Mouse (Mus musculus): ENCODE data around the gene Cry2. TPM values are rescaled to one million over a fixed set of nuclear protein-coding genes. Genes with fewer than 3 reads are reported as not detected.

Cry2 gene
- total RNA-seq, 2 experiments from 2014 or later: 105 to 108 TPM

DNA sequence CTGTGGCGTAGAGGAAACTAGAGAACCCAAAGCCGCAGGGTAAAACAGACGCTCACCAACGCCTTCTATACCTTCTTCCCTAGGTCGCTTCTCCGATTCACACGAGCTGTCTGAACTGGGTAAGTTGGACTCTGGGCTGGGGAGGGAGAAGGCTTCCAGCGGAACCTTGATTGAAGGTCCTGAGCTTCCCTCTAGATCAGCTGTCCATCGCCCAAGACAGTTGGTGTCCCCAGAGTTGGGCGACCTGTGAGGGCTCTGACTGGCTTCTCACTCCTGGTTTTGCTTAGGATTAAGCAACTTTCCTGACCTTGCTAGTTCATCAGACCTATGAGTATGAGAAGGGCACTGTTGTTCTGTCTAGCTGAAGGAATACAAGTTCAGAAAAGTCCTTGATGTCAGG, 58.1 kb downstream of the Cry2 start:
- peak overlapping the region; percentile 93 for H3K27ac ChIP-seq
- no peak for DNase-seq (ENCODE audit: low spot score in 2 of 2)
- TF ChIP-seq CTCF (conservative IDR thresholded peaks at IDR 0.05): no peak
- H3K4me3 ChIP-seq: peak overlapping the region; percentile 94

DNA sequence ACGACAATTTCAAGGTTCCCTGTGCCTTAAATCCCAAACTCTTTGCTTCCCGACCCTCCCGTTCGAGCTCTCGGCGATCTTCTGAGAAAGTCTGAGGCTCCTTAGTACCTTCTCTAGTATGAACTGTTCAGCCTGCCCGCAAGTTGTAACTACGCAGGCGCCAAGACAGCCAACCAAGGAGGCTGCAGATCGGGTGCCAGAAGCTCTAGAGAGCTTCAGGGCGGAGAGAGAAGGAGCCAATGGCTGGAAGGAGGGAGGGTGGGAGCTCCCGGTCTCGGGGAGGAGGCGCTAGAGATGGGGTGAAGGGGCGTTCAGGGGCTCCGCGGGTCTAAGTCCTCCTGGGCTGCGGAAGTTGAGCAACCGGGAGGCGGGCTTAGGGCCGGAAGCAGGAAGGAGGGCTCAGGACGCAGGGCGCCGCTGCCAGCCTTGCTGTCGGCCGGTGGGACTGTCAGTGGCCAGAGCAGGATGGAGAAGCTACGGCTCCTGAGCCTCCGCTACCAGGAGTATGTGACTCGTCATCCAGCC, 58.7 kb downstream of the Cry2 start:
- Histone ChIP-seq H3K4me3 (peak overlapping the region; percentile 94), H3K27ac (peak overlapping the region; percentile 93)
- peak; percentile 94 to 99 for DNase-seq (ENCODE audit: low spot score in 2 of 2)
- TF ChIP-seq CTCF (conservative IDR thresholded peaks at IDR 0.05): peak; percentile 27

DNA sequence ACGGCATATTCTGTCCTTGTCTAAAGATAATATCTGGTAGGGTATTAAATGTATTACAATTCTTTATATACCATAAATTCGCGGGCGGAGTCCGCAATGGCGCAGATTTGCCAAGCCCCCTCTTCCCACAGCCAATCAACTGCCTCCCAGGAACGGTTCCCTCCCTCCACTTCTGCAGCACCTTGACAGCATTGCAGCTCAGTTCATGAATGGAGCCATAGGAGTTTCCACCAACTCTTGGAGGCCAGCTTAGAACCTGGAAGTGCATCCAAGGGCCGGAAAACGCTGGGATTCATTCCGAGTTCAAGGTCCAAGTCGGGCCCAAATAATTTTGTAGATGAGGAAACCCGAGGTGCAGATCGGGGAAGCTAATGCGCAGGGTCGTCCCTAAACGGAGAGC, 59.3 kb downstream of the Cry2 start, which contains the start of the genes Pex16 and Large2:
Gene Pex16, plus strand, starts transcription at position 163 of the 400 bp plus-strand sequence.
Gene Large2, minus strand, starts transcription at position 356 of the 400 bp plus-strand sequence.
- no peak for DNase-seq (ENCODE audit: low spot score in 2 of 2)

DNA sequence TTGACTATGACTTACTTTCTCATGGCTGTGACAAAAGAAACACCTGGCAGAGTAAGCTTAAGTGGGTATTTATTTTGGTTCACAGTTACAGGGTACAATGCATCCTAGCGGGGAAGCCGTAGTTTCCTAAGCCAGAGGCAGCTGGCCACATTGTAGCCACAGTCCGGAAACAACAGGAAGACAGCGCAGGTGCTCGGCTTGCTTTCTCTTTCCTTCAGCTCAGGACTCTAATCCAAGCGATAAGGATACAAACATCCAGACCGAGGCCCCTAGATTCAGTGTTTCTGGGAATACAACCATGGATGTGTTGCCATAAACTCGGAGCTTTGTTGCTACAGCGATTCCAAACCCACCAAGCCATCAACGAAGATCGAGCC, 60.4 kb downstream of the Cry2 start:
- Histone ChIP-seq H3K27ac (no peak overlapping the region; the same call in 1 of the 2 replicates), H3K4me3 (no peak overlapping the region)
- DNase-seq (ENCODE audit: low spot score in 2 of 2): no peak
- TF ChIP-seq CTCF (conservative IDR thresholded peaks at IDR 0.05): no peak

More for the DNA sequence above, 59.3 kb downstream of the Cry2 start, which contains the start of the genes Pex16 and Large2:
- Histone ChIP-seq H3K4me3 (peak within 1 kb of the TSS; percentile 94), H3K27ac (peak within 1 kb of the TSS; percentile 93)
- no peak for TF ChIP-seq CTCF (conservative IDR thresholded peaks at IDR 0.05)

DNA sequence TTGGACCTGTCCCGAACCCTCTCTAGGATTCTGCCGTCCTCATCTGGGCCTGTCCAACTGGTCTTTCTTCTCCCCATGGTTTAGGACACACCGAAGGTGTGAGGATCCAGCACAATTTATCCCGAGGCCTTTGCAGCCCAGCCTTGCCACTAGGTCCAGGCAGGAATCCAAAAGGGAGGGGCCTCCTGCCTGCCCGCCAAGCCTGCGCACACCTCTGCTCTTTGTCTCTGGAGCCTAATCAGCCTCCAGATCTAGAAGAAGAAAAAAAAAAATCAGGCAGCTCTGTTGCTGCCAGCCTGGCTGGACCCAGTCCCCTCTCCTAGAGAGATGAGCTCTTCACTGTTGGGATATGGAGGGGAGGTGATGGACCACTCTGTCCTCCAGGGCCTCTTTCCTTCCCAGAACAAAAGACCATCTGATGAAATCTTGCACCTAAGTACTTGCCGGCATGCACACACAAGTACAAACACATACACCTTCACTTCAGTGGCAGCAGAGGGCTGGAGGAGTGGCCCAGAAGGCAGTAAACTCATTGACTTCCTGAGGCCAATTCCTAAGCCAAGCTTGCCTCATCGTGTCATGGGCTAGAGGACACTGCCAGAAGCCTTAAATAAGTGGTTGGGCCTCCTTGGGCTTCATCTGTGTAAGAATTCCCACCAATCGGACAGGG, 60.9 kb downstream of the Cry2 start:
- Histone ChIP-seq H3K27ac (no peak overlapping the region; the same call in 1 of the 2 replicates), H3K4me3 (no peak overlapping the region)
- no peak for DNase-seq (ENCODE audit: low spot score in 2 of 2)
- no peak for TF ChIP-seq CTCF (conservative IDR thresholded peaks at IDR 0.05)

DNA sequence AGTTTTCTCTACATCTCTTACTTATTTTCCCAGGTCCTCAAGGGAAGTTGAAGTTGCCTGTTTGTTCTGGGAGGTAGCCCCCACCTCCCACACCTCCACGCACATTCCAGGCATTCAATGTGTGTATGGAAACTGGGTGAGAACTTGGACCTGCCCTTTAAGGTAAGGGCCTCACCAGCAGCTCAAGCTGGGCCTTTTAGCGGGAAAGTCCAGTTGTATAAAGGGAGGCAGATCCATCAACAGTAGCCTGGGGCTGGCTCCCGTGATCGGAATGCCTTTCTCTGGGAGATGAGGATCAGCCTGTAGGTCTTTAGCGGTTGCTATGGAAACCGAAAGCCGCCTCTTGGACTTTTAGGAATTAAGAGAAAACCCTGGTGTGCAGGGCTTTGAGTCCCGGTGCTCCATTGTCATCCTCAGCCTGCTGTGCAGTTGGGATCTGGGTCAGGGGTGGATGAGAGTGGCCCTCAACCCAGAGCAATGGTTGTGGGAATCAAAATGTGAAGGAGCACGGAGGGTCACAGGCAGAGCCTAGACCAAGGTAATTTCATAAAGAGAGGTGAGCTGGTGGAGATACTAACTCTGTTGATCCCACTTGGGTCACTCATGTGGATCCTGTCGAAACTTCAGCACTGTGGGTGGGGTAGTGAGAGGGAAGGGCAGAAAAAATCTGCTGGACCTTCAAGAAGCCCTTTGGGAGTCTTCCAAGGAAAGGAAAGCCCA, 61.7 kb downstream of the Cry2 start:
- no peak for TF ChIP-seq CTCF (conservative IDR thresholded peaks at IDR 0.05)
- H3K4me3 ChIP-seq: no peak overlapping the region
- H3K27ac ChIP-seq: no peak overlapping the region
- DNase-seq (ENCODE audit: low spot score in 2 of 2): no peak

DNA sequence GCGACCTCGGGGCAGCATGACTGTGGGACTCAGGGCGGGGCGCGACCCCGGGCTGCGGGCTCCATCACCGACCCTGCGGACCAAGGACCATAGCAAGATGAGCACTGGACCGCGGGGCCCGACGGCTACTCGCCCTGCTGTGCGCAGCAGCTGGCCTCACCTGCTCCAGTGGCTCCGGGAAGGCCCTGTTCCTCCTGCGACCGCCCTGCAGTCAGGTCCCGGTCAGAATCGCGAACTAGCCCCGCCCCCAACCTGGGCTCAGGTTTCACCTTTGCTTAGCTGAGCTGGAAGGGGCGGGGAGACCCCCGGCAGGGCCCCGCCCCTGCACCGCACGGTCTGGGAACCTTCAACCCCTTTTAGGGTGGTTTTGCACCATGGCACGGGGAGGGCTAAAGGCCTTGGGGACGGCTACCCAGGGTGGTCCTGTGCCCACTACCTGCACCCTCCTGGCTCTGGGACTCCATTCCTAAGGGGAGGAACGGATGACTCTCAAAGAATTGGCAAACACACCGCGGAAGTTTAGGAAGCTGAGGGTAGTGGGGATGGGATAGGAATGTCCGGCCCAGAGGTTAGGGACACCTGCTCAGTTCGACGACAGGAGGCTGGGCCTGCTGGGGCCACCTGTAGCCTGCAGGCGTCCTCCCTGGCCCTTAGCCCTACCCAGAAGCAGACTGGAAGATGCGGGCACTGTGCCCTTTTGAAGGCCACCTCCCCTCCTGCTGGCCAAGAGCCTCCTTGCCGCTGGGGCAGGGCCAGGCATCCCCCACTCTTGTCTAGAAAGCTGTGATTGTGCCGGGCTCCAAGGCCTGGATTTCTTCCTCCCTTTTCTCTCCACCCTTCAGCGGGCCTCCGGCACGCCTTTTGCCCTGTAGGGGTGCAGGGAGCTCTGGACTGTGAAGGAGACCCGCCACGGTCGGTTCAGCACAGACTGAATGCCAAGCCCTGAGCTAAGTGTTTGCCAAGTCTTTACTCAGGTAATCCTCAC, 62.7 kb downstream of the Cry2 start:
- TF ChIP-seq CTCF (conservative IDR thresholded peaks at IDR 0.05): peak; percentile 10
- no peak for DNase-seq (ENCODE audit: low spot score in 2 of 2)
- Histone ChIP-seq H3K27ac (no peak overlapping the region), H3K4me3 (peak overlapping the region; percentile 26; the same call in 1 of the 2 replicates)

DNA sequence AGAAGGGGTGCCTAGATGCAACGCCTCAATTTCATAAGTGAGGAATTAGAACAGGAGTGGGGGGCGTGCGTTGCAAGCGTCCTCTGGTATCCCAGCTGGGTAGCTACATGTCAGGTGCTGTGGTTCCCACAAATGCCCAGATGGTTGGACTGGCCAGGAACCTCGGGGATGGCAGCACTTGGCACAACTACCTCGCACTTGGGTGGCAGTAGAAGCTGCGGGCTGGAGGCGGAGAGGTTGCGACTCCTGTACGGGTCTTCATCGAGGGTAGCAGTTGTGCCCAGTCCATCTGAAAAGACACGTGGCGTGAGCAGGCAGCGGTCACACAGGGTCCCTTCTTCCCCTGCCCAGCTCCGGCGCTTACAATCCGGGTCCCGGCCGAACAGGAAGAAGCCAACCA, 63.5 kb downstream of the Cry2 start:
- no peak overlapping the region for H3K27ac ChIP-seq
- H3K4me3 ChIP-seq: peak overlapping the region; percentile 26; the same call in 1 of the 2 replicates
- no peak for TF ChIP-seq CTCF (conservative IDR thresholded peaks at IDR 0.05)
- no peak for DNase-seq (ENCODE audit: low spot score in 2 of 2)

DNA sequence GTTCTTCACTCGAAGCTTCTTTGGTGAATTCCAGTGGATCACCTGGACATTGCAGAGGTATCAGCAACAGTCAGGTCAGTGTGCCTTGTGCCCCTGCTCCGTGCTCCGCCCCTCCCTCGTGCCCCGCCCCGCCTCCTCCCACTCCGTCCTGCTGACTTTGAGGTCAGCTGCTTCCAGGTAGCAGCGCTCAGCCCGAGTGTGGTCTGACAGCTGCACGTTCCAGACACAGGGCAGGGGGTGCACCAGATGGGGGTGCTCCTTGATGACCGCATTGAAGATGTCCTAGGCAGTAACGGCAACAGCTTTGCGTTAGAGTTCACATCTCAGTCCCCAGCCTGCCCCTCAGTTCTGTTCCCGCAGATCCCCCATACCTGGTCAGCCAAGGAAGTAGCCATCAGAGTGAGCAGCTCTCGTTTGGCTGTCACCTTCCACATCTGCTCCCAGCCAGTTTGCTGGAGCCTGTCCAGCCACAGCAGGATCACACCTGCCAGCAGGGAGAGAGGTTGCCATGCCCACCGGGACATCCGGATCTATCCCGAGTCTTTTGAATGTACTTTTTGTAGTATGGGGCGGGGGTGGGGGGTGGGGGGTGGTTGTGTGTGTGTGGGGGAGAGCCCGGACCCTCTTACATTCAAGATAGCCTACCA, 66.3 kb downstream of the Cry2 start:
- Histone ChIP-seq H3K4me3 (no peak overlapping the region), H3K27ac (no peak overlapping the region)
- DNase-seq (ENCODE audit: low spot score in 2 of 2): no peak
- no peak for TF ChIP-seq CTCF (conservative IDR thresholded peaks at IDR 0.05)

DNA sequence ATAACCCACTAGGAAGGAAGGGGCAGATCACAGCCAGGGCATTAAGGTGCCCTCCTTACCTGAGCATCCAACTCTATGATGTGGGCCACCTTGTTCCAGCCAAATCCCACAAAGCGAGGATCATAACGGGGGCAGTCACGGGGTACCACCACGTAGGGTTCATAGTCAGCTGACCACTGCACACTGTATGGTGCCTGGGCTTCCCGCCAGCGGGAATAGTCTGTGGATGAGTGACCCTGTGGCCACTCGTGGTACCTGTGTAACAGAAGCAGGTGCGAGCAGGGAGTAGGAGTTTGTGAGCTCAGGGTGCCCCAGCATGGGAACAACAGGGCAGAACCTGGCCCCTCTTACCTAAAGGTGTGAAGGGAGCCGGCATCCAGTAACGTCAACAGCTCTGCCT, 68.3 kb downstream of the Cry2 start:
- no peak overlapping the region for H3K27ac ChIP-seq
- no peak for DNase-seq (ENCODE audit: low spot score in 2 of 2)
- TF ChIP-seq CTCF (conservative IDR thresholded peaks at IDR 0.05): no peak

DNA sequence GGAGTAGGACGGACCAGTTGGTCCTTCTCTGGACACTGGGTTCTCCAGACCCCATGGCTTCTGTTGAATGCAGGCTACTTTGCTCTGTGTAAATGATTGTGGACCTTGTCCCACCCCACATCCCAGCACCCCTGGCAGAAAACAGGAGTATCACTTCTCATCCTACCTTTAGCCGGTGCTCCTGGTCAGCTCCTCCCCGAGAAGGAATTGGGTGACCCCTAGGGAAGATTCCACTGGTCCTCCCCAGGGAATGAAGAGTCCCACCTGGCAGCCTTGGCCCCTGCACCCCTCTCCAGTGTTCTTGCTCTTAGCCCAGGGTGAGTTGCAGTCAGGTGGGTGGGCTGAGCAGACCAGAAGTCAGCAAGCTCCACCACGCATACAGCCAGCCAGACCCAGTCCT, 69.8 kb downstream of the Cry2 start:
- no peak for DNase-seq (ENCODE audit: low spot score in 2 of 2)
- TF ChIP-seq CTCF (conservative IDR thresholded peaks at IDR 0.05): no peak
- no peak overlapping the region for H3K4me3 ChIP-seq
- no peak overlapping the region for H3K27ac ChIP-seq

More for the DNA sequence above, 68.3 kb downstream of the Cry2 start:
- no peak overlapping the region for H3K4me3 ChIP-seq
